In the genomic region with DNA sequence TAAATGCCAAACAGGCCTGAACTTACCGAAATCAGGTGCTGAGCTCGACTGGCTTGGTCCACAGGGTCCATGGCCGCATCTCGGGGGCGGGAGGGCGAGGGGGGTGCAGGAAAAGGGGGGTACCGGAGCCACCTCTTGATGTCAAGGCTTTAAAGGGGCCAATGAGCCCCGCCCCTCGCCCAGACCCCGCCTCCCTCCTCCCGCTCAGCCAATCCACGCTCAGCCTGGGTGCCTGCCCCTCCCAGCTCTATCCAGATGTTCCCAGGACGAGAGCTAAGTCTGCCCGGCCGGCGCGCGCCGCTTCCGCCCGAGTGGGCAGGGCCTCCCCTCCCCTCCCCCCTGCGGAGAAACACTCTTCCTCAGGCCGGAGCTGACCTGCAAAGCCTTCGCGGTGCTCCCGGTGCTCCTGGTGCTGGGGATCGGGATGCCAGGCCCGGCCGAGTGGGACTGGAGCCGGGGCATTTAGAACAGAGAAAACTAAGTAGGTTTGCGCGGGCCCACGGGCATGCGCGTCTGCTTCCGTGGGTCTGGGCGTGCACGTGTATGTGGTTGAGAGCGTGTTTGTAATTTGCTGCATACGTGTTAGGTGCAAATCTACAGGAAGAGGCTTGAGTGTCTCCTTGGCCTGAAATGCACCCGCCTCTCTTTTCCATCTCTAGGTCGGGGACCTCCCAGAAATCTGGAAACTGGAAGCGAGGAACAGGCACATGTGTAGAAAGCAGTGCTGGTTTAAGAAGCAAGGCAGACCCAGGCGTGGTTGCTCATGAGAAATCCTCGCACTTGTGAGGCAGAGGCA, we compare ENCODE assay signal across 8 mouse cellular contexts. TPM values are rescaled to one million over a fixed set of nuclear protein-coding genes. Genes with fewer than 3 reads are reported as not detected.
A peak's percentile ranks its signal among the peaks of the same experiment; 100 is the strongest.
DNase-seq lines count a peak whose midpoint lies in the region; ATAC-seq and TF ChIP-seq lines count a peak whose summit lies in the region.

A gene (minus strand): TSS at position 143 of the 796 bp plus-strand sequence.

- intact Hi-C loops in heart, postnatal 14 days (cut with DNase I) = loop anchor here (2.0 to 5.0 kb wide), 2 partner anchors 15 to 36 kb away; no protein-coding TSS in a partner anchor

- H3K9me3 ChIP-seq in ES-Bruce4 (replicated peaks; ENCODE audit: control insufficient read depth, insufficient read depth, low read length, poor library complexity, severe bottlenecking) = no peaks in the 10 kb centered on the region
- H3K9me3 ChIP-seq in forebrain, embryonic 13.5 days (replicated peaks) = no peaks in the 10 kb centered on the region
- no peaks in the 10 kb centered on the region for H3K9me3 ChIP-seq in lung, embryonic 14.5 days (ENCODE audit: low read depth, low read length)

- peak within 1 kb of the TSS; percentile 83 for H3K4me3 ChIP-seq in ES-Bruce4 (ENCODE audit: low read depth, low read length)
- H3K4me3 ChIP-seq in forebrain, embryonic 13.5 days = peak within 1 kb of the TSS; percentile 84
- H3K4me3 ChIP-seq in lung, embryonic 14.5 days (ENCODE audit: low read depth, low read length) = peak within 1 kb of the TSS; percentile 77
- H3K4me3 ChIP-seq in olfactory bulb, adult 2 months (ENCODE audit: insufficient read depth, low read depth, low read length) = peak within 1 kb of the TSS; percentile 65
- peak within 1 kb of the TSS; percentile 70 for H3K4me3 ChIP-seq in thymus, adult 2 months (ENCODE audit: control insufficient read depth, insufficient read depth, low read length)

- H3K9ac ChIP-seq in ES-Bruce4 (ENCODE audit: low read depth, poor library complexity, severe bottlenecking) = peak within 1 kb of the TSS; percentile 69
- peak within 1 kb of the TSS; percentile 80 for H3K9ac ChIP-seq in forebrain, embryonic 13.5 days
- peak within 1 kb of the TSS; percentile 63 for H3K9ac ChIP-seq in lung, embryonic 14.5 days

- DNase-seq in c-Kit-positive CD71-positive TER-119-positive erythroid progenitor cells, embryonic 14.5 days (ENCODE audit: low spot score) = peak; percentile 79
- peak; percentile 93 for DNase-seq in heart, postnatal 14 days
- peak; percentile 83 to 93 for DNase-seq in layer of hippocampus, adult 18-20 months (ENCODE audit: low spot score in 2 of 2)
- DNase-seq in lung, embryonic 14.5 days = peak; percentile 96
- DNase-seq in thymus, adult 2 months = peak; percentile 92

- H3K27ac ChIP-seq in ES-Bruce4 (ENCODE audit: insufficient read depth, low read length) = no peak within 1 kb of the TSS
- peak within 1 kb of the TSS; percentile 89 for H3K27ac ChIP-seq in forebrain, embryonic 13.5 days
- H3K27ac ChIP-seq in lung, embryonic 14.5 days (ENCODE audit: low read depth) = peak within 1 kb of the TSS; percentile 88
- H3K27ac ChIP-seq in olfactory bulb, adult 2 months (ENCODE audit: insufficient read depth, low read depth, low read length) = peak within 1 kb of the TSS; percentile 71
- H3K27ac ChIP-seq in thymus, adult 2 months (ENCODE audit: control insufficient read depth, insufficient read depth, low read length) = peak within 1 kb of the TSS; percentile 63

- peak within 1 kb of the TSS; percentile 87 for H3K4me2 ChIP-seq in forebrain, embryonic 13.5 days
- H3K4me2 ChIP-seq in lung, embryonic 14.5 days = peak within 1 kb of the TSS; percentile 82

- TF ChIP-seq EP300 in ES-Bruce4 (IDR thresholded peaks at IDR 0.05; ENCODE audit: insufficient read depth, low read depth, low read length) = 0 out of 2 replicates have a peak, but pooled peaks have one; percentile 18

- H3K36me3 ChIP-seq in ES-Bruce4 (ENCODE audit: control insufficient read depth, insufficient read depth, low read length, poor library complexity, severe bottlenecking) = no peaks in the 10 kb centered on the region
- 0 out of 2 replicates have a peak, but pooled peaks cover 3% of the 10 kb centered on the region for H3K36me3 ChIP-seq in forebrain, embryonic 13.5 days (ENCODE audit: poor library complexity, severe bottlenecking)
- 0 out of 2 replicates have a peak, but pooled peaks cover 9% of the 10 kb centered on the region for H3K36me3 ChIP-seq in lung, embryonic 14.5 days (ENCODE audit: insufficient read depth)
- H3K36me3 ChIP-seq in thymus, adult 2 months (ENCODE audit: control insufficient read depth, insufficient read depth, low read length) = no peaks in the 10 kb centered on the region

- no peak for TF ChIP-seq POLR2A in ES-Bruce4 (IDR thresholded peaks at IDR 0.05; ENCODE audit: insufficient read depth, low read length)
- peak; percentile 12; the same call in 1 of the 2 replicates for TF ChIP-seq POLR2A in olfactory bulb, adult 2 months (IDR thresholded peaks at IDR 0.05; ENCODE audit: insufficient read depth, low read depth, low read length)
- peak; percentile 65; the same call in 1 of the 2 replicates for TF ChIP-seq POLR2A in thymus, adult 2 months (IDR thresholded peaks at IDR 0.05; ENCODE audit: control insufficient read depth, extremely low read depth, insufficient read depth, low read length, poor library complexity)

- peak; percentile 95 for ATAC-seq in forebrain, embryonic 13.5 days
- ATAC-seq in lung, embryonic 14.5 days (ENCODE audit: insufficient read depth) = peak; percentile 95

- H3K27me3 ChIP-seq in ES-Bruce4 (ENCODE audit: control insufficient read depth, insufficient read depth, low read length, poor library complexity, severe bottlenecking) = no peaks in the 10 kb centered on the region
- H3K27me3 ChIP-seq in forebrain, embryonic 13.5 days = no peaks in the 10 kb centered on the region
- no peaks in the 10 kb centered on the region for H3K27me3 ChIP-seq in lung, embryonic 14.5 days (ENCODE audit: insufficient read depth, low read length)
- no peaks in the 10 kb centered on the region for H3K27me3 ChIP-seq in thymus, adult 2 months (ENCODE audit: control insufficient read depth, insufficient read depth, low read length)

- no peak for TF ChIP-seq CTCF in ES-Bruce4 (IDR thresholded peaks at IDR 0.05; ENCODE audit: low read depth, low read length)
- no peak for TF ChIP-seq CTCF in lung, embryonic 14.5 days (IDR thresholded peaks at IDR 0.05; ENCODE audit: low read depth)
- no peak for TF ChIP-seq CTCF in olfactory bulb, adult 2 months (IDR thresholded peaks at IDR 0.05; ENCODE audit: insufficient read depth, low read depth, low read length)
- no peak for TF ChIP-seq CTCF in thymus, adult 2 months (IDR thresholded peaks at IDR 0.05; ENCODE audit: borderline replicate concordance, control insufficient read depth, extremely low read depth, insufficient read depth, low read length, poor library complexity)

- under 1% methylated on average over 35 of the region's 45 CpGs for WGBS in forebrain, embryonic 13.5 days
- WGBS in lung, embryonic 14.5 days = under 1% methylated on average over 45 of the region's 45 CpGs
- under 1% methylated on average over 45 of the region's 45 CpGs for WGBS in olfactory bulb, adult 2 months
- WGBS in thymus, adult 2 months = under 1% methylated on average over 45 of the region's 45 CpGs

- no peaks in the 10 kb centered on the region for H3K4me1 ChIP-seq in ES-Bruce4 (ENCODE audit: control insufficient read depth, insufficient read depth, low read length)
- H3K4me1 ChIP-seq in forebrain, embryonic 13.5 days = peaks cover 47% of the 10 kb centered on the region
- H3K4me1 ChIP-seq in lung, embryonic 14.5 days (ENCODE audit: insufficient read depth) = peaks cover 8% of the 10 kb centered on the region; the same call in 1 of the 2 replicates
- peaks cover 31% of the 10 kb centered on the region for H3K4me1 ChIP-seq in olfactory bulb, adult 2 months (ENCODE audit: control insufficient read depth, insufficient read depth, low read length)
- H3K4me1 ChIP-seq in thymus, adult 2 months (replicated peaks; ENCODE audit: control insufficient read depth, insufficient read depth, low read length) = peaks cover 26% of the 10 kb centered on the region

RNA-seq across cellular contexts. Expression of the gene that starts here (rescaled TPM):
- 6.1 and 10.4 TPM in 2 replicates for polyA plus RNA-seq in ES-Bruce4 (2011; ENCODE audit: insufficient read depth, insufficient read length, low read depth, missing spikeins)
- polyA plus RNA-seq in forebrain, embryonic 13.5 days (2015; fragmentation: Nextera tagmentation; extraction: Ambion mirVana) = 9.3 and 13.4 TPM in 2 replicates
- 10 to 100 TPM; 11.2 to 13.6 TPM for total RNA-seq in heart, postnatal 14 days (2021)
- 10 to 100 TPM; 15.8 to 16.5 TPM for total RNA-seq in layer of hippocampus, adult 18-20 months (2021)
- polyA plus RNA-seq in lung, embryonic 14.5 days (2014; fragmentation: Nextera tagmentation; extraction: Ambion mirVana) = 11.0 and 14.4 TPM in 2 replicates
- not detected in 2 replicates for polyA plus RNA-seq in olfactory bulb, adult 2 months (2012; ENCODE audit: insufficient read depth, insufficient read length, low replicate concordance, missing spikeins)
- polyA plus RNA-seq in thymus, adult 2 months (2012; rRNA removed) = 48.1 and 48.6 TPM in 2 replicates
